Comparison of ENCODE assay signal across 12 mouse cellular contexts in the genomic region with DNA sequence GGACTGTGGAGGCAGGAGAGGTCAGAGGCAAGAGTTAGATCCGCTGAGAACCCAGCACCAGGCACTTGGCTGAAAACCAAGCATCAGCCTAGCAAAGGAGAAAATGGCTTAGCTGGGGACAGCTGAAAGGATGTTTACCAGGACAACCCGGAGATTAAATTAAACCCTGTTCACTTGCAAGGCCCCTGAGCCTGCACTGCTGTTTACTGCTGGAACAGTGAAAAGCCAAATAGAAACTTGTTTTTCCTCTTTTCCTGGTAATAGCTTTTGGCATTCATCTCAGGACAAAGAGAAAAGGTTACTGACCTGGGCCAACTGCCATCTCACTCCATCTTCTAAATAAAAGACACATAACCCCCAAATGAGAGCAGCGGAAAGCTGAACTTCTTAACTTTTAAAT.
DNase-seq lines count a peak whose midpoint lies in the region; ATAC-seq lines count a peak whose summit lies in the region.
"Had no signal": no experiment of that assay in that cellular context is flagged by ENCODE, and none has a peak within 500 bp of the region (broad histone marks: within the 10 kb centered on the region; RNA-seq: fewer than 3 reads in every experiment).

No protein-coding gene starts in this region.

- no peaks in the 10 kb centered on the region for H3K27me3 ChIP-seq in kidney, embryonic 15.5 days
- H3K27me3 ChIP-seq: limb, embryonic 15.5 days had no signal

- no peaks in the 10 kb centered on the region for H3K9me3 ChIP-seq in kidney, embryonic 15.5 days (replicated peaks)
- H3K9me3 ChIP-seq: limb, embryonic 15.5 days had no signal

- intact Hi-C loops in heart, postnatal 14 days (cut with DNase I): no loop called here

- no peak overlapping the region for H3K4me2 ChIP-seq in kidney, embryonic 15.5 days
- H3K4me2 ChIP-seq: limb, embryonic 15.5 days had no signal

- H3K9ac ChIP-seq in kidney, embryonic 15.5 days: no peak overlapping the region
- H3K9ac ChIP-seq: limb, embryonic 15.5 days had no signal

- H3K36me3 ChIP-seq in kidney, embryonic 15.5 days: no peaks in the 10 kb centered on the region
- H3K36me3 ChIP-seq: limb, embryonic 15.5 days had no signal

- DNase-seq in adrenal gland, adult 2 months: peak; percentile 21
- DNase-seq in adrenal gland, postnatal 25 days: no peak
- DNase-seq in kidney, adult 18-20 months: peak; percentile 19
- peak; percentile 11 to 20 for DNase-seq in heart, postnatal 14 days
- peak; percentile 27 for DNase-seq in retina, embryonic 14.5 days (ENCODE audit: low spot score)
- DNase-seq in left cerebral cortex, adult 18-20 months (ENCODE audit: low spot score in 2 of 2): no peak
- DNase-seq in cerebellum, adult 8-10 months: no peak
- DNase-seq: cerebellum, postnatal 36 days; layer of hippocampus, postnatal 36 days; thymus, postnatal 25 days had no signal

- H3K4me3 ChIP-seq in kidney, embryonic 15.5 days (replicated peaks): no peak overlapping the region
- H3K4me3 ChIP-seq: limb, embryonic 15.5 days had no signal

- 0 out of 2 replicates have a peak, but pooled peaks cover 6% of the 10 kb centered on the region for H3K4me1 ChIP-seq in kidney, embryonic 15.5 days
- H3K4me1 ChIP-seq: limb, embryonic 15.5 days had no signal

- ATAC-seq in kidney, embryonic 15.5 days (replicated peaks; ENCODE audit: low FRiP score): no peak

- 64% methylated on average over 3 of the region's 3 CpGs for WGBS in kidney, embryonic 15.5 days

- H3K27ac ChIP-seq in kidney, embryonic 15.5 days: no peak overlapping the region
- H3K27ac ChIP-seq: limb, embryonic 15.5 days had no signal

Comparison
In these comparisons a context has a peak if more than half of its experiments do, and no peak if none do; other contexts are left out.
1. DNase-seq: peak in adrenal gland, adult 2 months (single experiment), kidney, adult 18-20 months (single experiment), heart, postnatal 14 days (2 of 2) and retina, embryonic 14.5 days (single experiment); none in adrenal gland, postnatal 25 days (single experiment), left cerebral cortex, adult 18-20 months (0 of 2) and cerebellum, adult 8-10 months (single experiment).